Mouse (Mus musculus): ENCODE data around the gene Nkain4. TPM values are rescaled to one million over a fixed set of nuclear protein-coding genes. Genes with fewer than 3 reads are reported as not detected.
A peak's percentile ranks its signal among the peaks of the same experiment; 100 is the strongest.

The Nkain4 gene
- polyA plus RNA-seq, 1 experiment from 2014 or later = 41.0 TPM

- no peaks in the 10 kb centered on the region for H3K9me3 ChIP-seq (replicated peaks; ENCODE audit: control insufficient read depth, low read length)
- WGBS = 90% methylated on average over 18 of the region's 18 CpGs
- no peak overlapping the region for H3K4me2 ChIP-seq (ENCODE audit: low read depth, low read length)
- 0 out of 2 replicates have a peak, but pooled peaks cover 2% of the 10 kb centered on the region for H3K4me1 ChIP-seq (ENCODE audit: control insufficient read depth, insufficient read depth, low read length)
- H3K4me3 ChIP-seq (ENCODE audit: low read length) = no peak overlapping the region
- no peaks in the 10 kb centered on the region for H3K27me3 ChIP-seq (ENCODE audit: control insufficient read depth, insufficient read depth, low read length)
- no peak for ATAC-seq (replicated peaks; ENCODE audit: extremely low read depth, insufficient read depth, low FRiP score)
- no peak overlapping the region for H3K27ac ChIP-seq (ENCODE audit: low read length)
- peaks cover 10% of the 10 kb centered on the region for H3K36me3 ChIP-seq (ENCODE audit: control insufficient read depth, insufficient read depth)
- H3K9ac ChIP-seq (ENCODE audit: low read length) = no peak overlapping the region
Measured at GRCm38 (mm10) chr2:180904435-180905208, 49.9 kb downstream of the Nkain4 start.

DNA sequence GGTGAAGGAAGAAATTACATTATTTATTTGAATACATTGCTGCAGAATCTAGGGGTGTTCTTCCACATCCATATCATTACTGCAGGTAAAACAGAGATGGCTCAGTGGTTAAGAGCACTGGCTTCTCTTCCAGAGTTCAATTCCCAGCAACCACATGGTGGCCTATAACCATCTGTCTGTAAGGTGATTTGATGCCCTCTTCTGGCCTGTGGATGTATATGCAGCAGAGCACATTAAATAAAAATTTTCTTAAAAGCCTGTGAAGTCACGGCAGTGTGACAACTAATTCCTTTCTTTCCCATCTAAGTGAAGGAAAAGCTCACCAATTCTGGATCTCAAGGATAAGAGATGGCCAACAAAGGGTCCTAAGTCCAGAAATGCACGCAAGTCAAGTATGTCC, 52.4 kb downstream of the Nkain4 start:
- no peaks in the 10 kb centered on the region for H3K9me3 ChIP-seq (replicated peaks; ENCODE audit: control insufficient read depth, low read length)
- no peak overlapping the region for H3K9ac ChIP-seq (ENCODE audit: low read length)
- peaks cover 10% of the 10 kb centered on the region for H3K27me3 ChIP-seq (ENCODE audit: control insufficient read depth, insufficient read depth, low read length)
- H3K4me3 ChIP-seq (ENCODE audit: low read length) = no peak overlapping the region
- peaks cover 8% of the 10 kb centered on the region for H3K36me3 ChIP-seq (ENCODE audit: control insufficient read depth, insufficient read depth)
- H3K27ac ChIP-seq (ENCODE audit: low read length) = no peak overlapping the region
- 47% methylated on average over 2 of the region's 2 CpGs for WGBS
- no peak overlapping the region for H3K4me2 ChIP-seq (ENCODE audit: low read depth, low read length)
- no peak for ATAC-seq (replicated peaks; ENCODE audit: extremely low read depth, insufficient read depth, low FRiP score)
- no peaks in the 10 kb centered on the region for H3K4me1 ChIP-seq (ENCODE audit: control insufficient read depth, insufficient read depth, low read length)

- no peak overlapping the region for H3K4me2 ChIP-seq (ENCODE audit: low read depth, low read length)
- no peak overlapping the region for H3K9ac ChIP-seq (ENCODE audit: low read length)
- H3K36me3 ChIP-seq (ENCODE audit: control insufficient read depth, insufficient read depth) = no peaks in the 10 kb centered on the region
- H3K4me3 ChIP-seq (ENCODE audit: low read length) = no peak overlapping the region
- WGBS = 68% methylated on average over 6 of the region's 6 CpGs
- ATAC-seq (replicated peaks; ENCODE audit: extremely low read depth, insufficient read depth, low FRiP score) = no peak
- peaks cover 18% of the 10 kb centered on the region for H3K4me1 ChIP-seq (ENCODE audit: control insufficient read depth, insufficient read depth, low read length)
- no peak overlapping the region for H3K27ac ChIP-seq (ENCODE audit: low read length)
- no peaks in the 10 kb centered on the region for H3K9me3 ChIP-seq (replicated peaks; ENCODE audit: control insufficient read depth, low read length)
- H3K27me3 ChIP-seq (ENCODE audit: control insufficient read depth, insufficient read depth, low read length) = peaks cover 52% of the 10 kb centered on the region
Measured at GRCm38 (mm10) chr2:180897857-180898256, 56.6 kb downstream of the Nkain4 start.

- 66% methylated on average over 15 of the region's 15 CpGs for WGBS
- H3K27me3 ChIP-seq (ENCODE audit: control insufficient read depth, insufficient read depth, low read length) = peaks cover 60% of the 10 kb centered on the region
- H3K4me3 ChIP-seq (ENCODE audit: low read length) = no peak overlapping the region
- H3K27ac ChIP-seq (ENCODE audit: low read length) = no peak overlapping the region
- H3K4me2 ChIP-seq (ENCODE audit: low read depth, low read length) = no peak overlapping the region
- no peaks in the 10 kb centered on the region for H3K9me3 ChIP-seq (replicated peaks; ENCODE audit: control insufficient read depth, low read length)
- H3K4me1 ChIP-seq (ENCODE audit: control insufficient read depth, insufficient read depth, low read length) = peaks cover 18% of the 10 kb centered on the region
- no peak overlapping the region for H3K9ac ChIP-seq (ENCODE audit: low read length)
- no peak for ATAC-seq (replicated peaks; ENCODE audit: extremely low read depth, insufficient read depth, low FRiP score)
- H3K36me3 ChIP-seq (ENCODE audit: control insufficient read depth, insufficient read depth) = no peaks in the 10 kb centered on the region
Measured at GRCm38 (mm10) chr2:180896819-180897625, 57.5 kb downstream of the Nkain4 start.

GRCm38 (mm10) chr2:180895837-180896525, 58.5 kb downstream of the Nkain4 start:
- 64% methylated on average over 11 of the region's 11 CpGs for WGBS
- ATAC-seq (replicated peaks; ENCODE audit: extremely low read depth, insufficient read depth, low FRiP score) = no peak
- Histone ChIP-seq H3K9me3 (replicated peaks; ENCODE audit: control insufficient read depth, low read length) (no peaks in the 10 kb centered on the region), H3K4me2 (ENCODE audit: low read depth, low read length) (no peak overlapping the region), H3K27ac (ENCODE audit: low read length) (no peak overlapping the region), H3K36me3 (ENCODE audit: control insufficient read depth, insufficient read depth) (no peaks in the 10 kb centered on the region), H3K4me1 (ENCODE audit: control insufficient read depth, insufficient read depth, low read length) (peaks cover 18% of the 10 kb centered on the region), H3K9ac (ENCODE audit: low read length) (no peak overlapping the region), H3K4me3 (ENCODE audit: low read length) (no peak overlapping the region), H3K27me3 (ENCODE audit: control insufficient read depth, insufficient read depth, low read length) (peaks cover 71% of the 10 kb centered on the region)

- H3K36me3 ChIP-seq (ENCODE audit: control insufficient read depth, insufficient read depth) = no peaks in the 10 kb centered on the region
- 64% methylated on average over 3 of the region's 3 CpGs for WGBS
- H3K9me3 ChIP-seq (replicated peaks; ENCODE audit: control insufficient read depth, low read length) = no peaks in the 10 kb centered on the region
- peaks cover 18% of the 10 kb centered on the region for H3K4me1 ChIP-seq (ENCODE audit: control insufficient read depth, insufficient read depth, low read length)
- ATAC-seq (replicated peaks; ENCODE audit: extremely low read depth, insufficient read depth, low FRiP score) = no peak
- H3K4me2 ChIP-seq (ENCODE audit: low read depth, low read length) = no peak overlapping the region
- no peak overlapping the region for H3K9ac ChIP-seq (ENCODE audit: low read length)
- no peak overlapping the region for H3K4me3 ChIP-seq (ENCODE audit: low read length)
- no peak overlapping the region for H3K27ac ChIP-seq (ENCODE audit: low read length)
- peaks cover 77% of the 10 kb centered on the region for H3K27me3 ChIP-seq (ENCODE audit: control insufficient read depth, insufficient read depth, low read length)
Measured at GRCm38 (mm10) chr2:180895321-180895720, 59.2 kb downstream of the Nkain4 start.

- Histone ChIP-seq H3K27me3 (ENCODE audit: control insufficient read depth, insufficient read depth, low read length) (peaks cover 83% of the 10 kb centered on the region), H3K9ac (ENCODE audit: low read length) (no peak overlapping the region), H3K4me3 (ENCODE audit: low read length) (peak overlapping the region; percentile 57), H3K27ac (ENCODE audit: low read length) (no peak overlapping the region), H3K4me2 (ENCODE audit: low read depth, low read length) (no peak overlapping the region), H3K9me3 (replicated peaks; ENCODE audit: control insufficient read depth, low read length) (no peaks in the 10 kb centered on the region), H3K4me1 (ENCODE audit: control insufficient read depth, insufficient read depth, low read length) (peaks cover 18% of the 10 kb centered on the region), H3K36me3 (ENCODE audit: control insufficient read depth, insufficient read depth) (no peaks in the 10 kb centered on the region)
- WGBS = 3% methylated on average over 13 of the region's 13 CpGs
- peak; percentile 47; the same call in 1 of the 2 replicates for ATAC-seq (replicated peaks; ENCODE audit: extremely low read depth, insufficient read depth, low FRiP score)
Measured at GRCm38 (mm10) chr2:180894734-180895133, 59.8 kb downstream of the Nkain4 start.

- no peaks in the 10 kb centered on the region for H3K36me3 ChIP-seq (ENCODE audit: control insufficient read depth, insufficient read depth)
- H3K4me2 ChIP-seq (ENCODE audit: low read depth, low read length) = peak overlapping the region; percentile 85
- H3K9ac ChIP-seq (ENCODE audit: low read length) = no peak overlapping the region
- under 1% methylated on average over 56 of the region's 57 CpGs for WGBS
- no peak overlapping the region for H3K27ac ChIP-seq (ENCODE audit: low read length)
- H3K9me3 ChIP-seq (replicated peaks; ENCODE audit: control insufficient read depth, low read length) = no peaks in the 10 kb centered on the region
- 0 out of 2 replicates have a peak, but pooled peaks have one; percentile 20 for ATAC-seq (replicated peaks; ENCODE audit: extremely low read depth, insufficient read depth, low FRiP score)
- peaks cover 89% of the 10 kb centered on the region for H3K27me3 ChIP-seq (ENCODE audit: control insufficient read depth, insufficient read depth, low read length)
- peak overlapping the region; percentile 57 for H3K4me3 ChIP-seq (ENCODE audit: low read length)
- H3K4me1 ChIP-seq (ENCODE audit: control insufficient read depth, insufficient read depth, low read length) = peaks cover 18% of the 10 kb centered on the region
Measured at GRCm38 (mm10) chr2:180894029-180894623, 60.4 kb downstream of the Nkain4 start.

All from heart, embryonic 16.5 days (tissue).